Mouse (Mus musculus) erythroblast, adult 5-6 weeks (primary cell): ENCODE results near the gene Gm17428. TPM values are rescaled to one million over a fixed set of nuclear protein-coding genes. Genes with fewer than 3 reads are reported as not detected.

Experiments used
- ATAC-seq: replicated peaks from 2 replicates; pipeline ENCODE4 v1.8.0; 2016; ENCODE audit warnings: moderate number of reproducible peaks, mild to moderate bottlenecking, moderate TSS enrichment, inconsistent platforms; ENCODE audit not compliant: poor library complexity, low FRiP score, severe bottlenecking
- total RNA-seq, 2 experiments: library from RNA; stranded (forward) in 1 of 2; stranded (reverse) in 1 of 2; fragments of 150-400 nt in 1 of 2; fragments of 200-764, 138-1000 nt in 1 of 2; gene quantifications; 2 replicates each; pipeline versions ENCODE4 v1.2.3 to v1.2.4; 2015 to 2017; ENCODE audit warnings: low replicate concordance in 2 of 2

Gm17428 gene
- total RNA-seq, 2 experiments from 2014 or later, result not detected

GRCm38 (mm10) chr14:55003878-55004855 lies 27.4 kb downstream of the Gm17428 start:
- no peak for ATAC-seq

DNA sequence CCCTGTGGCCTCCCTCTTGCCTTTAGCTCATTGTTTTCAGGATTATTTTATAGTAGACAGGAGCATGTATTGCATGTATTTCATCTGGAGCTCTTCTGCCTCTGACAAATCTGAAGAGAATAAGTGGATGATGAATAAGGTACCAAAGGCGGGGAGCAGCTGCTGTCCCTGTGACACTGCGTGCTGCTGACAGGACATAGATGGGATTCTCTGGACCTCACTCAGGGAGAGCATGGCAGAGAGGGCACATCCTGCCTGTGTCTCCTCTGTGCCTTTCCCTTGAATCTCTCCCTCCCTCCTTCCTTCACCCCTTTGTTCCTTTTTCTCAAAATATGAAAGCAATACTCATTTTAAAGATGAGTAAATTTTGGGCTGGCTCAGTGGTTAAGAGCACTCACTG lies 28.8 kb downstream of the Gm17428 start:
- no peak for ATAC-seq

DNA sequence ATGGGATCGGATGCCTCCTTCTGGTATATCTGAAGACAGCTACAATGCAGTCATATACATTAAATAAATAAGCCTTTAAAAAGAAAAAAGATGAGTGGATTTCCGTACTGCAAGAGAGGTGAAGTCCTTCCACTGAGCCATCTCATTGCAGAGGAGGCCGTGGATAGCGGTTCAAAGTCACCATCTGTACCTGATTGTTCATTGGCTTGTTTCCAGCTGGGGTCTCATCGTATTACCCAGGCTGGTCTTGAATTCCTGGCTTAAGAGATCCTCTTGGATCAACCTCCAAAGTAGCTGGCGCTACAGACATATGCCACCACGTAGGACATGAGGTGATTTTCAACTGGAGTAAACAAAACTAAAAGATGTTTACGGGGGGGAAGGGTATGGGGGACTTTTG lies 29.2 kb downstream of the Gm17428 start:
- no peak for ATAC-seq

GRCm38 (mm10) chr14:55006541-55006940 lies 29.8 kb downstream of the Gm17428 start:
- ATAC-seq, result no peak

DNA sequence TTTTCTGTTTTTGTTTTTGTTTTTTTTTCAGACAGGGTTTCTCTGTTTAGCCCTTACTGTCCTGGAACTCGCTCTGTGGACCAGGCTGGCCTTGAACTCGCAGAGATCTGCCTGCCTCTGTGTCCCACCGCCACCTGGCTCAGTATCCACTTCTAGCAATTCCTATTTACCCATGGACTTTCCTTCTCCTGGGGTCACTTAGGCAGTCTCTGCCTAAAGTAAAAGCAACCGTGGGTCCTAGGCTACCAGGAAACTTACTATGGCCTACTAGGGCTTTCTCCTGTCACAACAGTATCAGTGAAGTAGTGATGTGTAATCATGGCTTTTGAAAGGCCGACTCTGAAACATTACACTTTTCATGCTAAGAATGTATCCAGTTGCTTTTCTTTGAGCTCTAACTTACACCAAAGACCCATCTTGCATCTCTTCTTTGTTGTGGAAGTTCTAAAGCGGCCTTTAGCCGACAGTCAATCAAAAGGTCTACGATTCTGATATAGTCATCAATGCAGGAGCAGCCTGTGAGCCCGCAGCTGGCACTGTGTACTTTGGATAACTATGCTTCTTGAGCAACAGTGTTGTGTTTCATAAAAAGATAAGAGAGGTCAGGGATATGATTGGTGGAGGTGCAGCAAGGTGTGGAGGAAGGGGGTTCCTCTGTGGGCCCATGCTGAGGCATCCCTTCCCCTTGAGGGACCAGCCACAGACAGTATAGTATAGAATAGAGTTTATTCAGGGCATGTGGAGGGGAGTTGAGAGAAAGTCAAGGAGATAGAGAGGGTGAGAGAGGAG lies 30.6 kb downstream of the Gm17428 start:
- ATAC-seq, result no peak

DNA sequence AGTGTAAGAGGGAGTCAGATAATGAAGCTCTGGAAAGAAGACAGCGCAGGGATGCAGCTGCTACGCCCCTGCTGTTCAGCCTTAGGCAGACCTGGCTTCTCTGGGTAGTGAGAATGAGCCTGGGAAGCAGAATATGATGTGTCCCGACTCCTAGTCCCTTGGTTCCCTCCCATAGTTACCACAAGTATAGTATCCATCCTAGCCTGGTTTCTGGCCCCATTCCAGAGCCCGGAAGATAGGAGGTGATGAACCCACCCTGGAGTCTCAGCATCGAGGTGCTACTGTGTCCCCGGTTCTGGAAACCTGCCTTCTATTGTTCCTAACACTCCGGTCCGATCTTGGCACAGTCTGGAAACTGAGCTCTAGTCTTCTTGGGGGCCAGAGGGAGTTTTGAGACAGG lies 31.7 kb downstream of the Gm17428 start:
- ATAC-seq, result no peak

DNA sequence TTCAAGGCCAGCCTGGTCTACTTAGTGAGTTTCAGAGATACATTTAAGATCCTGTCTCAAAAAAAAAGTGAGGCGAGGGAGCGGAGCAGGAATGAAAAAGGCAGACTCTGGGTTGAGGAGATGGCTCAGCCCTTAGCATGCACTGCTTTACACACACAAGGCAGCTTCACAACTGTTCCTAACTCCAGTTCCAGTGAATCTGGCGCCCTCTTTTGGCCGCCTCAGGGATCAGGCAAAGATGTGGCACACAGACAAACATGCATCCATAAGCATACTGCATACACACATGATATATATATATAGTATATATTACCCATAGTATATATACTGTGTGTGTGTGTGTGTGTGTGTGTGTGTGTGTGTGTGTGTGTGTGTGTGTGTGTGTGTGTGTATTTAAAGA lies 34.4 kb downstream of the Gm17428 start:
- ATAC-seq, result no peak

- ATAC-seq, result peak; percentile 57
Measured at GRCm38 (mm10) chr14:55014591-55014990, 37.9 kb downstream of the Gm17428 start.

GRCm38 (mm10) chr14:55014991-55015766 lies 38.4 kb downstream of the Gm17428 start, which contains the start of gene Ngdn:
Gene Ngdn (plus strand): TSS chr14:55015454.
- ATAC-seq, result peak; percentile 95

- no peak for ATAC-seq
Measured at GRCm38 (mm10) chr14:55015767-55016111, 39.0 kb downstream of the Gm17428 start.

GRCm38 (mm10) chr14:55016876-55017275 lies 40.1 kb downstream of the Gm17428 start:
- no peak for ATAC-seq

DNA sequence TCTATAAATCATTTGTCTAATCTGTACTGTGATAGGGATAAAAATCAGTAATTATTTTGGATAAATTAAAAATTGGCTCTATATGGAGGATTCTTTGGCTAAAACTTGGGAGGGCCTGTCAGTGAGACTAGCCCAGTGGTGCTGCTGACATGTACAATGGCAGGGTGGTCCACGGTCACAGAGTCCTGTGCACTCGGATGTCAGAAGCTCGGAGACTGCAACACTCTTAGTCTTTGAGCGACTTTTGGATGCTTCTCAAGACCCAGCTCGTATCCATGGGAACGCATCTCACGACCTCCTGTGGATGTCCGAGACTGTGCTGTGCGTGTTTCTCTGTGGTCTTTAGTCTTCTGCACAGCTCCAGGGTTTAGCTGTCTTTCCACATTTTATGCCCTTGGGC lies 43.7 kb downstream of the Gm17428 start:
- no peak for ATAC-seq

DNA sequence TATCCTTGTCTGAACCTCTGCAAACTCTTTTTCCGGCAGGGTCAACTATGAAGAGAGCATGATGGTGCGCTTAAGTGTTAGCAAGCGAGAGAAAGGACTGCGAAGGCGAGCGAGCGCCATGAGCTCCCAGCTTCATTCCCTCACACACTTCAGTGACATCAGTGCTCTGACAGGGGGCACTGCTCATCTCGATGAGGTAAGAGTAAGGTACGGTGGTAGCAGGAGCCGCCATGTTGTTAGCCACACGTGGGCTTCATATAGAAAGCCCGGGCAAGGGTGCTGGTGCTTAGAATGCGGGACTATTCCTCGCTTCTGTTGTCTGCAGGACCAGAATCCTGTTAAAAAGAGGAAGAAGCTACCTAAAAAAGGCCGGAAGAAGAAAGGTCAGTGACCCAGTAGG lies 46.3 kb downstream of the Gm17428 start:
- ATAC-seq, result no peak

- no peak for ATAC-seq
Measured at GRCm38 (mm10) chr14:55024236-55024635, 47.5 kb downstream of the Gm17428 start.

DNA sequence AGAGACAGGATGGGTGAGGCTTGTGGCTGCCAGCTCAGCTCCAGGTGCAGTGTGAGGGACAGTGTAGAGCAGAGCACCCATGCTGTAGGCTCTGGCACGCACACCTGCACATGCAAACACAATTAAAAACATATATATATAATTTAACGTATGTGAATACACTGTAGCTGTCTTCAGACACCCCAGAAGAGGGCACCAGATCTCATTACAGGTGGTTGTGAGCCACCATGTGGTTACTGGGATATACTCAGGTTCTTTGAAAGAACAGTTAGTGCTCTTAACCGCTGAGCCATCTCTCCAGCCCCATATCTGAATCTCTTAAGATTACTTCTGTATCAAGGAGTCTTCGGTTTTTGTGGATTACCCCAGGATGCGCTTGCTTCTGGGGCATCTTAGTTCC lies 48.8 kb downstream of the Gm17428 start:
- no peak for ATAC-seq

Other genes starting within 250 kb of the Gm17428 start
- 7.7 and 10.8 TPM in 2 replicates for gene Slc7a8, start 195.0 kb upstream of the Gm17428 start, total RNA-seq (2015; ENCODE audit: low replicate concordance)
- 1.4 and 1.8 TPM in 2 replicates for gene Slc7a8, start 195.0 kb upstream of the Gm17428 start, total RNA-seq (2017; ENCODE audit: low replicate concordance)
- gene Rnf212b, start 162.8 kb upstream of the Gm17428 start, total RNA-seq (2015; ENCODE audit: low replicate concordance), result not detected in 2 replicates
- gene Rnf212b, start 162.8 kb upstream of the Gm17428 start, total RNA-seq (2017; ENCODE audit: low replicate concordance), result 1.0 TPM in 1 of 2 replicates, not detected in the other
- 0.63 TPM in 1 of 2 replicates, not detected in the other for gene Homez, start 106.0 kb upstream of the Gm17428 start, total RNA-seq (2015; ENCODE audit: low replicate concordance)
- gene Homez, start 106.0 kb upstream of the Gm17428 start, total RNA-seq (2017; ENCODE audit: low replicate concordance), result 2.5 and 5.6 TPM in 2 replicates
- gene Ppp1r3e, start 99.4 kb upstream of the Gm17428 start, total RNA-seq (2015; ENCODE audit: low replicate concordance), result 1.9 TPM in 1 of 2 replicates, not detected in the other
- 0.70 and 3.7 TPM in 2 replicates for gene Ppp1r3e, start 99.4 kb upstream of the Gm17428 start, total RNA-seq (2017; ENCODE audit: low replicate concordance)
- 0.77 and 0.84 TPM in 2 replicates for gene Bcl2l2, start 93.6 kb upstream of the Gm17428 start, total RNA-seq (2015; ENCODE audit: low replicate concordance)
- gene Bcl2l2, start 93.6 kb upstream of the Gm17428 start, total RNA-seq (2017; ENCODE audit: low replicate concordance), result 1.0 and 4.6 TPM in 2 replicates
- gene Gm20521, start 93.5 kb upstream of the Gm17428 start, total RNA-seq (2015; ENCODE audit: low replicate concordance), result not detected in 2 replicates
- gene Gm20521, start 93.5 kb upstream of the Gm17428 start, total RNA-seq (2017; ENCODE audit: low replicate concordance), result not detected in 2 replicates
- gene Pabpn1, start 84.4 kb upstream of the Gm17428 start, total RNA-seq (2015; ENCODE audit: low replicate concordance), result 26.3 and 41.1 TPM in 2 replicates
- 54.6 and 55.9 TPM in 2 replicates for gene Pabpn1, start 84.4 kb upstream of the Gm17428 start, total RNA-seq (2017; ENCODE audit: low replicate concordance)
- 1.5 TPM in 1 of 2 replicates, not detected in the other for gene Slc22a17, start 63.8 kb upstream of the Gm17428 start, total RNA-seq (2015; ENCODE audit: low replicate concordance)
- gene Slc22a17, start 63.8 kb upstream of the Gm17428 start, total RNA-seq (2017; ENCODE audit: low replicate concordance), result 0.60 TPM in 1 of 2 replicates, not detected in the other
- not detected in 2 replicates for gene Efs, start 50.8 kb upstream of the Gm17428 start, total RNA-seq (2015; ENCODE audit: low replicate concordance)
- gene Efs, start 50.8 kb upstream of the Gm17428 start, total RNA-seq (2017; ENCODE audit: low replicate concordance), result not detected in 2 replicates
- not detected in 2 replicates for gene Il25, start 44.2 kb upstream of the Gm17428 start, total RNA-seq (2015; ENCODE audit: low replicate concordance)
- gene Il25, start 44.2 kb upstream of the Gm17428 start, total RNA-seq (2017; ENCODE audit: low replicate concordance), result not detected in 2 replicates
- not detected in 2 replicates for gene Cmtm5, start 40.7 kb upstream of the Gm17428 start, total RNA-seq (2015; ENCODE audit: low replicate concordance)
- not detected in 2 replicates for gene Cmtm5, start 40.7 kb upstream of the Gm17428 start, total RNA-seq (2017; ENCODE audit: low replicate concordance)
- not detected in 2 replicates for gene Myh6, start 10.0 kb upstream of the Gm17428 start, total RNA-seq (2015; ENCODE audit: low replicate concordance)
- gene Myh6, start 10.0 kb upstream of the Gm17428 start, total RNA-seq (2017; ENCODE audit: low replicate concordance), result not detected in 2 replicates
- gene Myh7, start 17.7 kb downstream of the Gm17428 start, total RNA-seq (2015; ENCODE audit: low replicate concordance), result not detected in 2 replicates
- gene Myh7, start 17.7 kb downstream of the Gm17428 start, total RNA-seq (2017; ENCODE audit: low replicate concordance), result not detected in 2 replicates
- 16.3 and 20.6 TPM in 2 replicates for gene Ngdn, start 38.5 kb downstream of the Gm17428 start, total RNA-seq (2015; ENCODE audit: low replicate concordance)
- gene Ngdn, start 38.5 kb downstream of the Gm17428 start, total RNA-seq (2017; ENCODE audit: low replicate concordance), result 6.0 and 11.4 TPM in 2 replicates
- 1.3 and 1.7 TPM in 2 replicates for gene Zfhx2, start 115.4 kb downstream of the Gm17428 start, total RNA-seq (2015; ENCODE audit: low replicate concordance)
- gene Zfhx2, start 115.4 kb downstream of the Gm17428 start, total RNA-seq (2017; ENCODE audit: low replicate concordance), result 0.34 and 0.42 TPM in 2 replicates
- gene Thtpa, start 117.9 kb downstream of the Gm17428 start, total RNA-seq (2015; ENCODE audit: low replicate concordance), result 0.19 and 1.7 TPM in 2 replicates
- gene Thtpa, start 117.9 kb downstream of the Gm17428 start, total RNA-seq (2017; ENCODE audit: low replicate concordance), result 1.4 and 1.6 TPM in 2 replicates
- gene Ap1g2, start 129.7 kb downstream of the Gm17428 start, total RNA-seq (2015; ENCODE audit: low replicate concordance), result 1.7 and 5.9 TPM in 2 replicates
- 2.5 and 3.7 TPM in 2 replicates for gene Ap1g2, start 129.7 kb downstream of the Gm17428 start, total RNA-seq (2017; ENCODE audit: low replicate concordance)
- not detected in 2 replicates for gene Jph4, start 140.0 kb downstream of the Gm17428 start, total RNA-seq (2015; ENCODE audit: low replicate concordance)
- not detected in 2 replicates for gene Jph4, start 140.0 kb downstream of the Gm17428 start, total RNA-seq (2017; ENCODE audit: low replicate concordance)
- gene Dhrs2, start 245.1 kb downstream of the Gm17428 start, total RNA-seq (2015; ENCODE audit: low replicate concordance), result not detected in 2 replicates
- not detected in 2 replicates for gene Dhrs2, start 245.1 kb downstream of the Gm17428 start, total RNA-seq (2017; ENCODE audit: low replicate concordance)